Mouse (Mus musculus) hindbrain, postnatal 0 days (tissue): Measurements from ENCODE around the gene Slc45a1. TPM values are rescaled to one million over a fixed set of nuclear protein-coding genes. Genes with fewer than 3 reads are reported as not detected.

Source experiments
- ATAC-seq: fragments of 200-750 bp; cut with Nextera tagmentation; 2 replicates; pipeline ENCODE4 v1.8.0; 2017; ENCODE audit warnings: mild to moderate bottlenecking, moderate TSS enrichment, moderate library complexity
- DNase-seq: peaks from one replicate; pipeline ENCODE4 v3.0.0-alpha.2; 2015; ENCODE audit warnings: low spot score
- H3K27ac ChIP-seq: fragments of 300-500 bp; sonication (generic); 2 replicates; pipeline ENCODE4 v1.5.1; 2014; ENCODE audit warnings: mild to moderate bottlenecking
- H3K27me3 ChIP-seq: fragments of 300-500 bp; sonication (generic); 2 replicates; pipeline ENCODE4 v1.6.1; 2014; ENCODE audit warnings: low read length, mixed read lengths; ENCODE audit not compliant: insufficient read depth
- H3K36me3 ChIP-seq: fragments of 300-500 bp; sonication (generic); 2 replicates; pipeline ENCODE4 v1.6.1; 2014; ENCODE audit warnings: low read length, mixed read lengths; ENCODE audit not compliant: insufficient read depth
- H3K4me1 ChIP-seq: fragments of 300-500 bp; sonication (generic); 2 replicates; pipeline ENCODE4 v1.6.1; 2014; ENCODE audit warnings: antibody characterized with exemption, low read length, mixed read lengths; ENCODE audit not compliant: insufficient read depth
- H3K4me2 ChIP-seq: fragments of 300-500 bp; sonication (generic); 2 replicates; pipeline ENCODE4 v1.6.1; 2014; ENCODE audit warnings: low read depth, mild to moderate bottlenecking, low read length, moderate library complexity, mixed read lengths
- H3K4me3 ChIP-seq: fragments of 300-500 bp; sonication (generic); 2 replicates; pipeline ENCODE4 v1.5.1; 2014; ENCODE audit warnings: low read length
- H3K9ac ChIP-seq: fragments of 300-500 bp; sonication (generic); replicated peaks from 2 replicates; pipeline ENCODE4 v1.6.1; 2014; ENCODE audit warnings: mild to moderate bottlenecking, low read length, moderate library complexity, mixed read lengths
- H3K9me3 ChIP-seq: fragments of 300-500 bp; sonication (generic); 2 replicates; pipeline ENCODE4 v1.6.1; 2016; ENCODE audit warnings: low read length, mixed read lengths
- CTCF ChIP-seq: IDR thresholded peaks from 2 replicates; pipeline ENCODE4 v1.5.1; 2016; ENCODE audit warnings: antibody characterized with exemption, control low read depth, low read depth
- WGBS: fragments of 180-500 bp; shearing (Covaris S2); extraction: QIAGEN DNeasy Blood & Tissue Kit; methylation state at CpG from one replicate; pipeline ENCODE4 v1.1.7; 2014; 5-methylcytosine and 5-hydroxymethylcytosine counted together
- polyA plus RNA-seq: library from polyadenylated mRNA; unstranded; fragments of >200 nt; fragmentation: Nextera tagmentation; extraction: Ambion mirVana; gene quantifications from 2 replicates; pipeline ENCODE4 v1.2.1, GENCODE M21; 2015
- total RNA-seq: library from RNA; depleted of rRNA; stranded (reverse); fragments of >200 nt; gene quantifications from 2 replicates; pipeline ENCODE4 v1.2.3, GENCODE M21; 2014

The Slc45a1 gene
- total and polyA plus RNA-seq, 2 experiments from 2014 or later = 47.5 to 49.6 TPM

GRCm38 (mm10) chr4:150687126-150687753 is 35.3 kb upstream of the Slc45a1 start:
- Histone ChIP-seq H3K27me3 (no peaks in the 10 kb centered on the region), H3K36me3 (no peaks in the 10 kb centered on the region), H3K4me2 (no peak overlapping the region), H3K4me1 (no peaks in the 10 kb centered on the region), H3K4me3 (no peak overlapping the region), H3K9me3 (no peaks in the 10 kb centered on the region), H3K9ac (no peak overlapping the region), H3K27ac (no peak overlapping the region)
- TF ChIP-seq CTCF = no peak
- DNase-seq (no peak), ATAC-seq (no peak)
- 56% methylated on average over 10 of the region's 10 CpGs for WGBS

GRCm38 (mm10) chr4:150686538-150686937 is 34.6 kb upstream of the Slc45a1 start:
- ATAC-seq (no peak), DNase-seq (no peak)
- Histone ChIP-seq H3K4me1 (no peaks in the 10 kb centered on the region), H3K9me3 (no peaks in the 10 kb centered on the region), H3K9ac (no peak overlapping the region), H3K4me2 (no peak overlapping the region), H3K27me3 (no peaks in the 10 kb centered on the region), H3K36me3 (no peaks in the 10 kb centered on the region), H3K27ac (no peak overlapping the region), H3K4me3 (no peak overlapping the region)
- TF ChIP-seq CTCF = no peak

- Histone ChIP-seq H3K27ac (no peak overlapping the region; the same call in 1 of the 2 replicates), H3K4me2 (no peak overlapping the region), H3K4me3 (no peak overlapping the region), H3K27me3 (no peaks in the 10 kb centered on the region), H3K36me3 (no peaks in the 10 kb centered on the region), H3K4me1 (no peaks in the 10 kb centered on the region), H3K9ac (no peak overlapping the region), H3K9me3 (no peaks in the 10 kb centered on the region)
- TF ChIP-seq CTCF = no peak
- DNase-seq = no peak
- no peak for ATAC-seq
- WGBS = 65% methylated on average over 8 of the region's 8 CpGs
These were observed 34.0 kb upstream of the Slc45a1 start for GRCm38 (mm10) chr4:150685778-150686493.

GRCm38 (mm10) chr4:150685043-150685777 is 33.2 kb upstream of the Slc45a1 start:
- DNase-seq = no peak
- Histone ChIP-seq H3K27ac (no peak overlapping the region), H3K4me1 (no peaks in the 10 kb centered on the region), H3K9me3 (no peaks in the 10 kb centered on the region; the same call in 1 of the 2 replicates), H3K9ac (no peak overlapping the region), H3K4me2 (no peak overlapping the region), H3K4me3 (no peak overlapping the region), H3K36me3 (no peaks in the 10 kb centered on the region), H3K27me3 (no peaks in the 10 kb centered on the region)
- WGBS = 58% methylated on average over 15 of the region's 15 CpGs
- no peak for TF ChIP-seq CTCF
- no peak for ATAC-seq

GRCm38 (mm10) chr4:150680373-150680772 is 28.4 kb upstream of the Slc45a1 start:
- H3K27ac ChIP-seq = no peak overlapping the region

GRCm38 (mm10) chr4:150678789-150679188 is 26.8 kb upstream of the Slc45a1 start:
- H3K4me2 ChIP-seq = no peak overlapping the region
- H3K9ac ChIP-seq = no peak overlapping the region
- ATAC-seq (no peak), DNase-seq (no peak)
- WGBS = 96% methylated on average over 20 of the region's 20 CpGs
- H3K27me3 ChIP-seq = no peaks in the 10 kb centered on the region
- no peak for TF ChIP-seq CTCF
- H3K4me1 ChIP-seq = no peaks in the 10 kb centered on the region
- H3K27ac ChIP-seq = no peak overlapping the region
- no peaks in the 10 kb centered on the region; the same call in 1 of the 2 replicates for H3K9me3 ChIP-seq
- no peak overlapping the region for H3K4me3 ChIP-seq
- H3K36me3 ChIP-seq = no peaks in the 10 kb centered on the region

More at GRCm38 (mm10) chr4:150680373-150680772, 28.4 kb upstream of the Slc45a1 start:
- Histone ChIP-seq H3K4me2 (no peak overlapping the region), H3K27me3 (no peaks in the 10 kb centered on the region), H3K4me1 (no peaks in the 10 kb centered on the region), H3K36me3 (no peaks in the 10 kb centered on the region), H3K9me3 (no peaks in the 10 kb centered on the region; the same call in 1 of the 2 replicates), H3K9ac (no peak overlapping the region), H3K4me3 (no peak overlapping the region)
- no peak for ATAC-seq
- no peak for DNase-seq
- no peak for TF ChIP-seq CTCF
- 87% methylated on average over 5 of the region's 5 CpGs for WGBS
